9 mouse cellular contexts compared by ENCODE assay signal in the genomic region with DNA sequence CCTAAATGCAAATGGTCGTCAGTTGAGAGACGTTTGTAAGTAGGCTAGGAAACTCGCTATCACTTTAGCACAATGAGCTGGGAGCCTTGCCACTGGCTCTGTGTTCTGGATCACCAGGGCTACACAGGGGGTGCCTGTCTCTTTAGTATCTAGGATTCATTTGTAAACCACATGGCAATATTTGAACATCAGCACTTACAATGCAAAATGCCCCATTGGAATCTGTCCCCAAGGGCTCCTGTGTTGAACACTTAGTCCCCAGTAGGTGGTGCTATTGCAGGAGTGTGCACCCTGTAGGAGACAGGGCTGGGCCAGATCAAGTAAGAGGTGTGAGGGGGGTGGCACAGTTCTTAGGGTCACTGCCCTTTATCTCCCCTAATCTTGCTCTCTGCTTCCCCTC.
DNase-seq lines count a peak whose midpoint lies in the region; ATAC-seq lines count a peak whose summit lies in the region.
"Had no signal": no experiment of that assay in that cellular context is flagged by ENCODE, and none has a peak within 500 bp of the region (broad histone marks: within the 10 kb centered on the region; RNA-seq: fewer than 3 reads in every experiment).

No protein-coding gene starts in this region.

- 91% methylated on average over 3 of the region's 3 CpGs for WGBS in lung, embryonic 16.5 days

- H3K9me3 ChIP-seq in lung, embryonic 16.5 days (ENCODE audit: control insufficient read depth, low read length) = no peaks in the 10 kb centered on the region
- H3K9me3 ChIP-seq: limb, embryonic 15.5 days had no signal

- no peak overlapping the region for H3K4me3 ChIP-seq in lung, embryonic 16.5 days (ENCODE audit: low read length)
- H3K4me3 ChIP-seq: limb, embryonic 15.5 days had no signal

- H3K36me3 ChIP-seq in lung, embryonic 16.5 days (ENCODE audit: control insufficient read depth, insufficient read depth, low read length) = no peaks in the 10 kb centered on the region
- H3K36me3 ChIP-seq: limb, embryonic 15.5 days had no signal

- no peak overlapping the region for H3K4me2 ChIP-seq in lung, embryonic 16.5 days (ENCODE audit: low read depth, low read length)
- H3K4me2 ChIP-seq: limb, embryonic 15.5 days had no signal

- H3K9ac ChIP-seq in lung, embryonic 16.5 days (ENCODE audit: low read length) = no peak overlapping the region
- H3K9ac ChIP-seq: limb, embryonic 15.5 days had no signal

- peak; percentile 53; the same call in 1 of the 2 replicates for ATAC-seq in lung, embryonic 16.5 days (ENCODE audit: low read depth)
- peak; percentile 39 to 65; a peak in 1 of 4 replicates for ATAC-seq in hematopoietic stem cell, adult 5-6 weeks (replicated peaks in 1 of 2; ENCODE audit: insufficient read depth in 1 of 2, low FRiP score in 2 of 2, low TSS enrichment in 1 of 2, low read depth in 1 of 2, poor library complexity in 2 of 2, severe bottlenecking in 2 of 2)

- no peak overlapping the region for H3K27ac ChIP-seq in lung, embryonic 16.5 days (ENCODE audit: low read length)
- H3K27ac ChIP-seq: limb, embryonic 15.5 days had no signal

- no peaks in the 10 kb centered on the region for H3K27me3 ChIP-seq in lung, embryonic 16.5 days (ENCODE audit: control insufficient read depth, insufficient read depth, low read depth, low read length)
- H3K27me3 ChIP-seq: limb, embryonic 15.5 days had no signal

- DNase-seq in embryo, embryonic 10 days (ENCODE audit: low spot score) = peak; percentile 56
- DNase-seq in embryo, embryonic 9.5 days (ENCODE audit: extremely low spot score) = no peak
- no peak for DNase-seq in lung, adult 18-20 months
- DNase-seq in thymus, postnatal 14 days = peak; percentile 52
- DNase-seq in layer of hippocampus, adult 8-10 months (ENCODE audit: low spot score in 2 of 2) = no peak
- no peak for DNase-seq in layer of hippocampus, postnatal 14 days (ENCODE audit: low spot score in 2 of 2)

- H3K4me1 ChIP-seq in lung, embryonic 16.5 days (replicated peaks; ENCODE audit: control insufficient read depth, insufficient read depth, low read length) = no peaks in the 10 kb centered on the region; the same call in 1 of the 2 replicates

Comparison
In these comparisons a context has a peak if more than half of its experiments do, and no peak if none do; other contexts are left out.
1. DNase-seq: peak in embryo, embryonic 10 days (single experiment) and thymus, postnatal 14 days (single experiment); none in embryo, embryonic 9.5 days (single experiment), lung, adult 18-20 months (0 of 2), layer of hippocampus, adult 8-10 months (0 of 2) and layer of hippocampus, postnatal 14 days (0 of 2).